Mouse (Mus musculus) brain, embryonic 14.5 days (tissue): ENCODE measurements around the gene Ndfip2. TPM values are rescaled to one million over a fixed set of nuclear protein-coding genes. Genes with fewer than 3 reads are reported as not detected.

Experiments
- DNase-seq: peaks from one replicate; pipeline ENCODE4 v3.0.0-alpha.2; 2011; ENCODE audit warnings: low read depth
- CTCF ChIP-seq: fragments of 200-500 bp; IDR thresholded peaks from 2 replicates; pipeline ENCODE4 v1.5.1; 2012; ENCODE audit warnings: inconsistent platforms, mild to moderate bottlenecking, moderate library complexity, borderline replicate concordance; ENCODE audit not compliant: insufficient read depth, insufficient read length; ENCODE audit errors: extremely low read depth
- POLR2A ChIP-seq: fragments of 200-500 bp; IDR thresholded peaks from 2 replicates; pipeline ENCODE4 v1.6.1; 2012; ENCODE audit warnings: mild to moderate bottlenecking, inconsistent platforms, borderline replicate concordance; ENCODE audit not compliant: poor library complexity, insufficient read depth, insufficient read length, severe bottlenecking; ENCODE audit errors: extremely low read depth
- polyA plus RNA-seq: library from polyadenylated mRNA; depleted of rRNA; stranded (reverse); fragments of >200 nt; gene quantifications from 2 replicates; pipeline ENCODE4 v1.2.3, GENCODE M21; 2012

Gene Ndfip2
- polyA plus RNA-seq, 1 experiment: 81.2 TPM

DNA sequence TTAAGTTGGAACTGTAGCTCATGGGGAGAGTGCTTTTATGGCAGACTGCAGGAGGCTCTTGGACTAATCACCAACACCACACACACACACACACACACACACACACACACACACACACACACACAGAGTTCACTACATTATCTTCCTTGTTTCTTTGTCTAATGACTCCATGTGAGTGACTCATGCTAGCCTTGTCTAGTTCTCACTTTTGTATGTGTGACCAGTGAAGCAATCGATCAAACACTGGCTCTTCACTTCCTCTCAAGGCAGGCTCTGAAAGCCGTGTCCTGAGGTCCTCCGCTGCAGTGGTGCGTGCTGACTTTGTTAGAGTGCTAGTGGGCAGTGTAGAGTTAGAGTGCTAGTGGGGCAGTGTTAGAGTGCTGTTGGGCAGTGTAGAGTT, 30.2 kb downstream of the Ndfip2 start:
- TF ChIP-seq CTCF (no peak), POLR2A (no peak)
- no peak for DNase-seq

DNA sequence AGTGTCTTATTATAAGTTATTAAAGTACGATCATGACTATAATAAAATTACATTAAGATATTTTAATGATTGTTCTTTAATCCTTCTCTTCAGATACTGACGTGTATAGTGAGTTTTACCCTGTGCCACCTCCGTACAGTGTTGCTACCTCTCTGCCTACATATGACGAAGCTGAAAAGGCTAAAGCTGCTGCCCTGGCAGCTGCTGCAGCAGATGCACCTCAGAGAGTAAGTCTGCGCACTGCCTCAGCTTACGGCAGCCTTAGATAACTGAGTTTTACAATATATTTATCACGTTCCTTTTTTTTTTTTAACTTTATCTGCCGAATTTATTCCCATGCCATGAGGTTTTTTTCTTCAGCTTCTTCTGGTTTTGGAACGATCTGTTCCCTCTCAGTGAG, 33.8 kb downstream of the Ndfip2 start:
- DNase-seq: no peak
- no peak for TF ChIP-seq CTCF
- no peak for TF ChIP-seq POLR2A

DNA sequence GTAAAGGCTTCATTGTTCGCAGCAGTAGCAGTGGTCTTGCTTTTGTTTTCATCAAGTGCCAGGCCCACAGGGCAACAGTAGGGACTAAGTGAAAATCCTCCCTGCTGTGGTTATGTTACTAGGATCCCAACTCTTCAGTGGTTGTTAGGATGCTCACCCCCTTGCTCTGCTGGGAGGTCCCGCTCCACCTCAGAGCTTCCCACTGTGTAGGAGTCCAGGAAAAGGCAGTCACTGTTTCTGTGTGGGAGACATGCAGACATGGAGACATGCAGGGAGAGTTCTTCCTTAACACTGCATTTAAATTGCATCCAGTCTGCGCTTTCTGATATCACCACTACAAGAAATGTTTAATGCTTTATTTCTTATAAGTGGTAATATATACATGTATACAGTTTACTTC, 35.4 kb downstream of the Ndfip2 start:
- DNase-seq: no peak
- TF ChIP-seq CTCF (no peak), POLR2A (no peak)

DNA sequence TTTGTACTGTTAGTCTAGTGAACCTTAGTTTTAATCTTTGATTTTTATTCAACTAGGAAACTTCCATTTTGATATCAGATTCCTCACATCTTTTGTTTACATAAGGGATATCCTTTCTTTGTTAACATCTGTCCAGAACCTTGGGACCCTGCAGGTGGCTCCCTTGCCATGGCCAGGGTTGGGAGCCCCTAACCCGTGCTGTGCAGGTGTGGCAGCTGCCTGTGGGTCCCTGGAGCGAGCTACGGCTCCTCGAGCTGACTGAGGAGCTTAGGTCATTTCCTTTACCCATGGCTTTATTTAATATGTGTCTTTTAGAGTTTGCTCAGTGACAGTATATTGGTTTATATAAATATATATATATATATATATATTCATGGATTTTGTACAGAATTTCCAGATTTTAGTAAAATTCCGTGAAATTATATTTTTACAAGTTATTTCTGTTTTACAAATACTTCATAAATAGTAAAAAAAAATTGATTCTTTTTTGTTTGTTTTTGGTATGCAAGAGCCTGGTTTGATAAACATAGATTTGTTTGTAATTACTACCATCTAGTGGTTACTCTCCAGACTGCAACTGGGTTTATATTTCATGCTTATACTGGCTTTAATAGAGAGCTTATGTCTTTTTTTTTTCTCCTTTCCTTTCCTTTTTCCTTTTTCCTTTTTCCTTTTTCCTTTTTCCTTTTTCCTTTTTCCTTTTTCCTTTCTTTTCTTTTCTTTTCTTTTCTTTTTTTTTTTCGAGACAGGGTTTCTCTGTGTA, 37.6 kb downstream of the Ndfip2 start:
- TF ChIP-seq CTCF: no peak
- TF ChIP-seq POLR2A: no peak
- peak; percentile 85 for DNase-seq

DNA sequence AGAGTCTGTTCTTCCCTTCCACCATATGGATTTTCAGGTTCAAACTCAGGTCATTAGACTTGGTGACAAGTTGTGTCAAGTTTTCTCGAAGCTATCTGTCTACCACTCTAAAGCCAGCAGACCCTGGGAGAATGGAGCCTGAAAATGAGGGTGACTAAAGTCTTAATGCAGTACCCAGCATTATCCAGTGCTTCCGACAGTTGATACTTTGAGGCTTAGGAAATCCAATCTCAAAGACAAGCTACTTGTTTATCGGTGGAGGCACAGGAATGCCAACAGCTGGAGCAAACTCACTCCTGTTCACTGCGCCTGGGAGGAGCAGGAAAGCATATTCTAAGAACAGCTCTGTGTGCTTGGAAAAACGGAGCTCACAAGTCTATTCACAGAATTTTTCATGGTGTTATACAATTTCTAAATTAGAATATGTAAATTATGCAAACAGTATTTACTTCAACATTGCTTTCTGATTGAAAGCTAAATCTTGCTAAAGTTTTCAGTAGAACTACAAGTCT, 41.4 kb downstream of the Ndfip2 start:
- no peak for TF ChIP-seq CTCF
- no peak for TF ChIP-seq POLR2A

DNA sequence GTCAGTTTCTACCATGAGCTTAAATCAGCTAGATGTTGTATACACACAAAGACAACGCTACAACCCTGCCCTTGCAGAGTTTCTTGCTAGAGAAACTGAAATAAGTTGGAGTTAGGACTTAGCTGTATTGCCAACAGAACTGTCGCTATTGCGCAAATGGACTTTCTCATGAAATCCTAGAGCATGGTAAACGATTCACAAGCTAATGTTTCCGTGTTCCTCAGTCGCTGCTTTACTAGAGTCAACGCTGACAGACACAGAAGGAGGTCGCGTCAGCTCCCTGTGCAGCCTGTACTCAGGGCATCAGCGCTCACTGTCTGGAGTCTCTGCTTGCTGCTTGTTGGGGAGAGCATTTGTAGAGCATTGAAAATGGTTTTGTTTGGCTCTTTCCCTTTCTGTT, 42.2 kb downstream of the Ndfip2 start:
- TF ChIP-seq POLR2A (no peak), CTCF (no peak)
- no peak for DNase-seq

More for the DNA sequence above, 41.4 kb downstream of the Ndfip2 start:
- DNase-seq: no peak

DNA sequence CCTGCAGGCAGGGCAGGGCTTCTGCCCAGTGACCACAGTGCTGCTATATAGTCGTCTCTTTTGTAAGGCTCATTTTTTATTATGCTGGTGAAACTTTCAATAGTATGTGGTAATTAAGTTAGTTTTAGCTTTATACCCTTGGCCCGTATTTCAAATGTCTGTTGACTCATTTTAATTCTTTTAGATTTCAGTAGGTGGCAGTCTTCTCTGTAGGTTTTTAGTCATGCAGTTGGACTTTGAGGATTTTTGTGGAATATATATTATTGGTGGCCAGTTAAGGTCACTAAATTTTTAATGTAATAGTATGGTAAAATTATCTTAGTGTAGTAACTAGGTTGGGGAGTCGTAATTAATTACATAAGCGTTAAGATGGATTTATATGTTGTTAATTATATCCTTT, 44.3 kb downstream of the Ndfip2 start:
- no peak for DNase-seq
- TF ChIP-seq POLR2A: no peak
- TF ChIP-seq CTCF: no peak

DNA sequence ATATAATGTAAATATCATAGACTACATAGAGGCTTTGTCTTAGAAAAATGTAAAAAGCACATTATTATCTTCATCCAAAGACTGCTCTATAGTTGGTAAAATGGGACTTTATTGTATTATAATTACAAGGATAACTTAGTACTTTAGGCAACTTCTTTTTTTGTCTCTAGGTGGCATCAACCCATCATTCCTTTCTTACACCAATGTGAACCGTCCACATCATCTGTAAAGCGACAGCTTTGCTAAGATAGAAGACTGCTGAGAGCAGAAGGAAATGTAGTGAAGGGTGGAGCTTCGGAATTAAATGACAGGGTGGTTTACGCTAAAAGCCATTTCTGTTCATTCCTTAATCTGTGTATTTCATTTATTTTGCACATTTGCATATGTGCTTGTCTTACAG, 49.3 kb downstream of the Ndfip2 start:
- TF ChIP-seq CTCF (no peak), POLR2A (no peak)
- peak; percentile 29 for DNase-seq

DNA sequence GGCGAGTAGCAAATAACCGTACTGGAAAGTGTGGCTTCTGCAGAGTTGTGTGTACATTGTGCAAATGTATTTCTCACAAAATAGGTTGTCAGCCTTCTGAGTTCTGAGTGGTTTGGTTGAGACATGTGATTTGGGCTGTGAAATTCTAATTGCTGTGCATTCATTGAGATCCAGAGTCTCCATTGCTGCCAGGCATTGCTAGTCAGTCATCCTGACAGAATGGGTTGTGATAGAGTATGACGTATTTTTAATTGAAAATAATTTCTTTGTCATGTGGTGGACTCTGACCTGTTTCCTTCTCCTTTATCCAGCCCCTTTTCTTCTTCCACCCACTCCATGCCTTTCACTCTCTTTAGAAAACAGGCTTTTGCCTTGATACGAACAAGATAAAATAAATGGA, 54.0 kb downstream of the Ndfip2 start:
- TF ChIP-seq CTCF: no peak
- DNase-seq: no peak

DNA sequence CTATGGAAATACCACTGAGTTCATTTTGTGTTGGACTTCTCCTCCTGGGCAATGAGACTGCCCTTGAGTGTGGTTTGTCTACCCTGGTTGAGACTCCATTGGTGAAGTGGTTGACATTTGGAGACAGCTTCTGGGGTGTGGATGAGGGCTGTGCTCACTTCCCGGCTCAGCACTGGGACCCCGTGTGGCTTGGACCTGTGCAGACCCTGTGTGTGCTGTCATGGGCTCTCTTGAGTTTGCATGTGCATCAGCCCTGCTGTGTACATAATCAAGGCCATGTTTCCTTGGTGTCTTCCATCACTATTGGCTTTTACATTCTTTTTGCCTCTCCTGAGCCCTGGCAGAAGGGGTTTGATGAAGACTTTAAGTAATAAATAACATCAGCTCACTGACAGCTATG, 54.6 kb downstream of the Ndfip2 start:
- no peak for DNase-seq
- TF ChIP-seq CTCF (no peak), POLR2A (no peak)

DNA sequence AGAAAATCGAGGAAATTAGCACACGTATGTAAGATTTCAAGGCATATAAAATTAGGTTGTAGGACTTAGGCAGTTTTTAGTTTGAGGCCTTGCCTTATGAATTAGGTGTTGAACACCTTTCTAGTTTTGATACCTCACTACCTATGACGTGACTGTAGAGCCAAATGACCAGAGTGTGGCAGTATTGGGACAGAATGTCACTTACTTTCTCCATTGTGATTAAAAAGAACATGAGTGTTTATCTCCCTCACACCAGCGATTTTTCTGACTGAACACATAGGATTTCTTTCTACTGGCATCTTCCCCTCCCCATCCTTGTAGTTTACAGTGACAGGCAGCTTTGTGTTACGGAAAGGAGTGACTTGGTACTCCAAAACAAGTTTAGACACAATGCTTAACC, 55.5 kb downstream of the Ndfip2 start:
- TF ChIP-seq POLR2A (no peak), CTCF (peak; percentile 28; the same call in 1 of the 2 replicates)
- peak; percentile 71 for DNase-seq

DNA sequence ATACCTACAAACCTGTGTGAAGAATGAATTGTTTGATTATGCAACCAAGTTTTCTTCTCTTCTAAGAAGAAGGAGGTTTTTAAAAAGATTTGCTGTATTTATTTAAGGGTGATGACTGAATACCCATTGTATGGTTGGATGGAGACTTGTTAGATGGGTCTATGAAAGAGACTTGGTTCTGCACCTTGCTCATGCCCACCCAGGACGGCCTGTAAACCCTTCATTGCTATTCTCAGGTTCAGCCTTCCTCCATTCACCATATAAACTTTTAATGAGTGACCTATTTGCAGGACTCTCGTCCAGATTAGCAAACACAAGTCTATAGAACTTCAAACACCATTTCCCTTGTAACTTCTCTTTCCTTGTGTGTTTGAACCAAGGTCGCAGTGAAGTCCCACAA, 63.3 kb downstream of the Ndfip2 start:
- DNase-seq: no peak
- TF ChIP-seq CTCF: no peak
- TF ChIP-seq POLR2A: no peak
